Mouse (Mus musculus) megakaryocyte, embryonic 14.5 days (primary cell): ENCODE measurements around the gene Rnf145.

Source experiments
- FLI1 ChIP-seq: IDR thresholded peaks from 2 replicates; pipeline ENCODE4 v1.6.1; 2012; ENCODE audit warnings: low read length, inconsistent platforms, mixed read lengths
- GATA1 ChIP-seq: IDR thresholded peaks from 3 replicates; pipeline ENCODE4 v1.6.1; 2012; ENCODE audit warnings: mixed read lengths, low read length, inconsistent platforms, borderline replicate concordance

GRCm38 (mm10) chr11:44577911-44578310 lies 59.1 kb downstream of the Rnf145 start:
- no peak for TF ChIP-seq FLI1
- TF ChIP-seq GATA1, result no peak
